Comparison of ENCODE assay signal across 8 mouse cellular contexts in the genomic region with DNA sequence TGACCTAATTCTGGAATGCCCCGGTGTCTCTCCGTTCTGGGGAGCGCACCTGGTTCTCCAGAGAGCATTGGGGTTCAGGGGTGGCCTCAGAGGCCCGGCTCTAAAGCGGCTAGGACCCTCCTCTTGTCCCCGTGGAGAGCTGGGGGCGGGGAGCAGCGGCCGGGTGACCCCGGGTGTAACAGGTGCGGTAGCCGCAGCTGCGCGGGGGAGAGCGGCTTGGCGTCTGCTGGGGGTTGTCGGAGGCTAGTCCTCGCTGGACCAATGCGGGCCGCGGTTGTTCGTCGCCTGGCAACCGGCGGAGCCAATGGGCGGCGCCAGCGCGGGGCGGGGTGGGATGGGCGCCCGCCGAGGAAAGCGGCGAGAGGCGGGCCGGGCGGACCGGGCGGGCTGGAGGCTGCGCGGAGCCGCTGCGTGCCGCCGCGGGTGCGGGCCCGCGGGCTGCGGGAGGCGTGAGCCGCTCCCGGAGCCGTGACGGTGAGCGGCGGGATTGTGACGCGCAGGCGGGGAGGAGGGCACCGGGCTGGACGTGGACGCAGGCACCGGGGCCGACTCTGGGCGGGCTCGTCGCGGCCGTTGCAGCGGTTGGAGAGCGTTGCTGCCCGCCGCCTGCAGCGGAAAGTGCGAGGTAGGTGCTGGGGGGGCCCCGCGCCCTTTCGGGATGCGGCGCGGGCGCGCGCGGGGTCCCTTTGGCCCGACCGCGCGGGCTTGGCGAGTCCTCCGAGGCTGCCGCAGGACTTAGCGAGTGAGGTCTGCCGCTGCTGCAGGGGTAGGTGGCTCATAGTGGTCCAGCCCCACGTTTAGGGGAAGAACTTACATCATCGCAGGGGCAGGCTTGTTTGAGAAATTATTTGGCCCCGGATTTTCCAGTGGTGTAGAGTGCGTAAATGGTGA. TPM values are rescaled to one million over a fixed set of nuclear protein-coding genes. Genes with fewer than 3 reads are reported as not detected.
DNase-seq lines count a peak whose midpoint lies in the region; ATAC-seq and TF ChIP-seq lines count a peak whose summit lies in the region.

A gene (plus strand): TSS at position 332 of the 891 bp plus-strand sequence.

- peak within 1 kb of the TSS; percentile 72 for H3K27ac ChIP-seq in hindbrain, embryonic 12.5 days

- H3K36me3 ChIP-seq in hindbrain, embryonic 12.5 days: no peaks in the 10 kb centered on the region

- DNase-seq in Patski (ENCODE audit: low read depth, low spot score): peak; percentile 82
- peak; percentile 100 for DNase-seq in cerebellum, postnatal 10 days
- DNase-seq in frontal cortex, postnatal 10 days (ENCODE audit: low spot score in 2 of 2): peak; percentile 90 to 97
- peak; percentile 97 for DNase-seq in layer of hippocampus, postnatal 14 days (ENCODE audit: low spot score in 2 of 2)
- peak; percentile 96 for DNase-seq in lung, postnatal 10 days
- DNase-seq in ovary, postnatal 14 days (ENCODE audit: low spot score): peak; percentile 99
- peak; percentile 95 to 98 for DNase-seq in thymus, postnatal 10 days (ENCODE audit: low spot score in 2 of 2)

- in situ Hi-C loops in Patski (cut with MboI; ENCODE audit: low pct_unique_long_range_greater_than_20kb): no loop called here

- H3K4me1 ChIP-seq in hindbrain, embryonic 12.5 days: peaks cover 26% of the 10 kb centered on the region

- peak within 1 kb of the TSS; percentile 83 for H3K4me2 ChIP-seq in hindbrain, embryonic 12.5 days (replicated peaks)

- peak within 1 kb of the TSS; percentile 92 for H3K4me3 ChIP-seq in hindbrain, embryonic 12.5 days

- ATAC-seq in Patski: peak; percentile 95
- peak; percentile 99 for ATAC-seq in hindbrain, embryonic 12.5 days (ENCODE audit: low FRiP score)

- H3K27me3 ChIP-seq in Patski: no peaks in the 10 kb centered on the region
- H3K27me3 ChIP-seq in hindbrain, embryonic 12.5 days: peaks cover 5% of the 10 kb centered on the region

- H3K9me3 ChIP-seq in hindbrain, embryonic 12.5 days (replicated peaks): no peaks in the 10 kb centered on the region

- WGBS in hindbrain, embryonic 12.5 days: under 1% methylated on average over 78 of the region's 100 CpGs

- TF ChIP-seq CTCF in Patski (IDR thresholded peaks at IDR 0.05): no peak

- CTCF ChIA-PET in Patski (lab: Charles Lee): interaction anchor here (1.3 kb wide), 1 partner anchor 19 kb away, joined by 4 read pairs; no protein-coding TSS in a partner anchor

- POLR2A ChIA-PET in Patski (lab: Charles Lee): interaction anchor here (0.9 to 1.9 kb wide), 5 partner anchors 8 to 75 kb away, joined by 3 to 7 read pairs (median 4); no protein-coding TSS in a partner anchor

- H3K9ac ChIP-seq in hindbrain, embryonic 12.5 days: peak within 1 kb of the TSS; percentile 89

RNA-seq across cellular contexts. Expression of the gene that starts here (rescaled TPM):
- 30.8 TPM for polyA plus RNA-seq in Patski (2021)
- 20.9 and 25.5 TPM in 2 replicates for polyA plus RNA-seq in hindbrain, embryonic 12.5 days (2016; fragmentation: Nextera tagmentation; extraction: Ambion mirVana)
- total RNA-seq in layer of hippocampus, postnatal 14 days (2021): 100 to 1,000 TPM; 151 to 155 TPM

Comparison
In these comparisons a context has a peak if more than half of its experiments do, and no peak if none do; other contexts are left out.
1. Peak in every context shown above with its lines: DNase-seq, ATAC-seq, H3K4me3 ChIP-seq and H3K27ac ChIP-seq.